Mouse (Mus musculus) gastrocnemius, adult 18-20 months (tissue): ENCODE measurements at regions not wholly inside any gene's neighbourhood (a gene's known extent, or its start where the extent isn't known, plus 50 kb on each side); places are given as distances from the start of the nearest gene placed in this dataset.
"Not testable (repeated sequence)": the region's sequence is repeated elsewhere in the genome, so short reads cannot be mapped to it uniquely, and the experiment has no call there.

Source experiments
- DNase-seq: peaks from one replicate; pipeline ENCODE4 v3.0.0; 2021; ENCODE audit warnings: low spot score

- DNase-seq, result not testable (repeated sequence)
Observed at GRCm38 (mm10) chr4:7234537-7234936, 1004.3 kb downstream of the Car8 start.

GRCm38 (mm10) chr4:7228980-7229379, 1009.9 kb downstream of the Car8 start:
- DNase-seq, result no peak

GRCm38 (mm10) chr4:7222922-7223321, 1015.9 kb downstream of the Car8 start:
- DNase-seq, result no peak

GRCm38 (mm10) chr4:7220426-7220825, 1018.4 kb downstream of the Car8 start:
- no peak for DNase-seq

- DNase-seq, result no peak
Observed at GRCm38 (mm10) chr4:7215048-7216030, 1023.5 kb downstream of the Car8 start.

GRCm38 (mm10) chr4:7206987-7207386, 1031.9 kb downstream of the Car8 start:
- no peak for DNase-seq

GRCm38 (mm10) chr4:7201816-7202215, 1037.0 kb downstream of the Car8 start:
- no peak for DNase-seq

- DNase-seq, result no peak
Observed at GRCm38 (mm10) chr4:7199941-7200340, 1038.9 kb downstream of the Car8 start.

GRCm38 (mm10) chr4:7199052-7199451, 1039.8 kb downstream of the Car8 start:
- DNase-seq, result no peak

- DNase-seq, result no peak
Observed at GRCm38 (mm10) chr4:7196570-7196969, 1042.3 kb downstream of the Car8 start.

- no peak for DNase-seq
Observed at GRCm38 (mm10) chr4:7195619-7196018, 1043.2 kb downstream of the Car8 start.

- no peak for DNase-seq
Observed at GRCm38 (mm10) chr4:7191912-7192311, 1046.9 kb downstream of the Car8 start.

GRCm38 (mm10) chr4:7191228-7191627, 1047.6 kb downstream of the Car8 start:
- no peak for DNase-seq

- no peak for DNase-seq
Observed at GRCm38 (mm10) chr4:7175030-7175429, 1063.8 kb downstream of the Car8 start.

GRCm38 (mm10) chr4:7172528-7173306, 1066.1 kb downstream of the Car8 start:
- DNase-seq, result no peak

GRCm38 (mm10) chr4:7171637-7172417, 1067.0 kb downstream of the Car8 start:
- no peak for DNase-seq

- no peak for DNase-seq
Observed at GRCm38 (mm10) chr4:7161411-7161810, 1077.4 kb downstream of the Car8 start.

GRCm38 (mm10) chr4:7157883-7158282, 1081.0 kb downstream of the Car8 start:
- DNase-seq, result no peak

GRCm38 (mm10) chr4:7154256-7154655, 1084.6 kb downstream of the Car8 start:
- DNase-seq, result no peak

- no peak for DNase-seq
Observed at GRCm38 (mm10) chr4:7153835-7154234, 1085.0 kb downstream of the Car8 start.

GRCm38 (mm10) chr4:7145756-7146155, 1093.1 kb downstream of the Car8 start:
- DNase-seq, result no peak

- no peak for DNase-seq
Observed at GRCm38 (mm10) chr4:7144215-7144614, 1094.6 kb downstream of the Car8 start.
